Mouse (Mus musculus): ENCODE data around the gene Slc2a9.

DNA sequence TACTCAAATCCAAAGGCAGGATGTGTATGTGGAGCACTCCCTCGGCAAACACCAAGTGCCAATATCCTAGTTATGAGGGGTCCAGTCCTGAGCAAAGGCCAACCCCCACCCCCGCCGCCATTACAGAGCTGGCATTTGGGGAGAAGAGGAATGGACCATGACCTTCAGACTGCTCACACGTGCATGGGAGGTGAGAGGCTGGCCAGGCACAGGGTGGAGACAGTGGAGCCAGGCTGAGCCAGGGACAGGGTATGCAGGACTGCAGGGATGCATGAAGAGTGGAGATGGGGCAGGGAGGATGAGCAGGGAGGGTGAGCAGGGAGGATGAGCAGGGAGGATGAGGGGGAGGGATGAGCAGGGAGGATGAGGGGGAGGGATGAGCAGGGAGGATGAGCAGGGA is 17.0 kb downstream of the Slc2a9 start:
- no peak for TF ChIP-seq CTCF (IDR thresholded peaks at IDR 0.05)
- TF ChIP-seq EP300 (IDR thresholded peaks at IDR 0.05; ENCODE audit: insufficient read depth, low read depth, low read length): no peak
- TF ChIP-seq POLR2A (IDR thresholded peaks at IDR 0.05; ENCODE audit: insufficient read depth, low read depth, low read length): no peak

All from heart, adult 2 months (tissue).